In genomic region chr14:27778982-27779701, GRCm38 (mm10) we compare ENCODE assay signal across 26 mouse cellular contexts.
DNase-seq lines count a peak whose midpoint lies in the region; ATAC-seq and TF ChIP-seq lines count a peak whose summit lies in the region.
"Had no signal": no experiment of that assay in that cellular context is flagged by ENCODE, and none has a peak within 500 bp of the region (broad histone marks: within the 10 kb centered on the region; RNA-seq: fewer than 3 reads in every experiment).

No protein-coding gene starts in this region.

- no peak for DNase-seq in left cerebral cortex, adult 2 months (ENCODE audit: extremely low spot score in 1 of 2, low spot score in 2 of 2)
- no peak for DNase-seq in left cerebral cortex, postnatal 10 days (ENCODE audit: extremely low spot score in 1 of 2, low spot score in 2 of 2)
- DNase-seq in brain, adult 2 months (ENCODE audit: low read depth, low spot score) = peak; percentile 57
- peak in 2 of 3 experiments; percentile 2 to 9 for DNase-seq in liver, embryonic 14.5 days (ENCODE audit: low read depth in 3 of 3, low spot score in 3 of 3)
- DNase-seq in gastrocnemius, adult 18-20 months (ENCODE audit: low spot score) = no peak
- DNase-seq: adrenal gland, postnatal 10 days; adrenal gland, postnatal 36 days; B cell, adult 2 months; embryo, embryonic 11 days; gastrocnemius, postnatal 25 days; heart, adult 18-20 months; heart, postnatal 10 days; heart, postnatal 36 days had no signal

- H3K4me2 ChIP-seq in forebrain, embryonic 13.5 days = no peak overlapping the region
- no peak overlapping the region for H3K4me2 ChIP-seq in forebrain, embryonic 15.5 days (replicated peaks)
- H3K4me2 ChIP-seq in liver, embryonic 14.5 days (ENCODE audit: low read depth) = no peak overlapping the region
- H3K4me2 ChIP-seq: embryonic facial prominence, embryonic 13.5 days; heart, embryonic 12.5 days; heart, embryonic 15.5 days; hindbrain, embryonic 13.5 days; intestine, embryonic 15.5 days had no signal

- H3K4me3 ChIP-seq in forebrain, embryonic 13.5 days = no peak overlapping the region
- no peak overlapping the region for H3K4me3 ChIP-seq in forebrain, embryonic 15.5 days
- H3K4me3 ChIP-seq in left cerebral cortex, adult 2 months = no peak overlapping the region
- no peak overlapping the region for H3K4me3 ChIP-seq in liver, embryonic 14.5 days (ENCODE audit: insufficient read depth in 1 of 2, low read depth in 2 of 2, low read length in 2 of 2)
- H3K4me3 ChIP-seq: embryonic facial prominence, embryonic 10.5 days; embryonic facial prominence, embryonic 13.5 days; erythroblast, embryonic 14.5 days; heart, embryonic 12.5 days; heart, embryonic 15.5 days; hindbrain, embryonic 10.5 days; hindbrain, embryonic 13.5 days; intestine, embryonic 15.5 days had no signal

- no peaks in the 10 kb centered on the region for H3K36me3 ChIP-seq in forebrain, embryonic 13.5 days (ENCODE audit: poor library complexity, severe bottlenecking)
- H3K36me3 ChIP-seq in forebrain, embryonic 15.5 days = no peaks in the 10 kb centered on the region
- H3K36me3 ChIP-seq in liver, embryonic 14.5 days (replicated peaks; ENCODE audit: control insufficient read depth, insufficient read depth, low read depth) = no peaks in the 10 kb centered on the region
- H3K36me3 ChIP-seq: embryonic facial prominence, embryonic 10.5 days; embryonic facial prominence, embryonic 13.5 days; G1E; heart, embryonic 12.5 days; heart, embryonic 15.5 days; hindbrain, embryonic 10.5 days; intestine, embryonic 15.5 days had no signal

- no peaks in the 10 kb centered on the region for H3K27me3 ChIP-seq in forebrain, embryonic 13.5 days
- no peaks in the 10 kb centered on the region for H3K27me3 ChIP-seq in forebrain, embryonic 15.5 days
- no peaks in the 10 kb centered on the region for H3K27me3 ChIP-seq in liver, embryonic 14.5 days (ENCODE audit: control insufficient read depth, insufficient read depth, low read length)
- H3K27me3 ChIP-seq: CH12.LX; embryonic facial prominence, embryonic 13.5 days; heart, embryonic 12.5 days; heart, embryonic 15.5 days; hindbrain, embryonic 13.5 days; intestine, embryonic 15.5 days; Patski had no signal

- no peak overlapping the region for H3K9ac ChIP-seq in forebrain, embryonic 13.5 days
- no peak overlapping the region for H3K9ac ChIP-seq in forebrain, embryonic 15.5 days (replicated peaks)
- no peak overlapping the region for H3K9ac ChIP-seq in liver, embryonic 14.5 days (replicated peaks)
- H3K9ac ChIP-seq: embryonic facial prominence, embryonic 13.5 days; heart, embryonic 12.5 days; heart, embryonic 15.5 days; hindbrain, embryonic 13.5 days; intestine, embryonic 15.5 days had no signal

- TF ChIP-seq CTCF in left cerebral cortex, adult 2 months (IDR thresholded peaks at IDR 0.05) = no peak
- no peak for TF ChIP-seq CTCF in liver, embryonic 14.5 days (IDR thresholded peaks at IDR 0.05; ENCODE audit: low read depth)

- H3K9me3 ChIP-seq in forebrain, embryonic 13.5 days (replicated peaks) = no peaks in the 10 kb centered on the region
- H3K9me3 ChIP-seq in forebrain, embryonic 15.5 days = no peaks in the 10 kb centered on the region
- no peaks in the 10 kb centered on the region for H3K9me3 ChIP-seq in liver, embryonic 14.5 days (ENCODE audit: control insufficient read depth, low read length)
- H3K9me3 ChIP-seq: embryonic facial prominence, embryonic 10.5 days; embryonic facial prominence, embryonic 13.5 days; heart, embryonic 12.5 days; heart, embryonic 15.5 days; hindbrain, embryonic 10.5 days; hindbrain, embryonic 13.5 days; intestine, embryonic 15.5 days had no signal

- no peak for ATAC-seq in forebrain, embryonic 13.5 days
- ATAC-seq in forebrain, embryonic 15.5 days (replicated peaks) = no peak
- ATAC-seq in liver, embryonic 14.5 days (ENCODE audit: insufficient read depth) = peak; percentile 66; the same call in 1 of the 2 replicates
- ATAC-seq: intestine, embryonic 15.5 days; Patski had no signal

- WGBS in forebrain, embryonic 13.5 days = 89% methylated on average over 2 of the region's 2 CpGs
- WGBS in forebrain, embryonic 15.5 days = 77% methylated on average over 2 of the region's 2 CpGs
- 18% methylated on average over 2 of the region's 2 CpGs for WGBS in liver, embryonic 14.5 days (ENCODE audit: insufficient replicate concordance)

- peak; percentile 52 for TF ChIP-seq EP300 in liver, embryonic 14.5 days (IDR thresholded peaks at IDR 0.05; ENCODE audit: low read depth)

- intact Hi-C loops in left cerebral cortex, adult 2 months (cut with DNase I) = no loop called here
- intact Hi-C loops in left cerebral cortex, postnatal 10 days (cut with DNase I) = no loop called here

- peaks cover 13% of the 10 kb centered on the region; the same call in 1 of the 2 replicates for H3K4me1 ChIP-seq in forebrain, embryonic 13.5 days
- peaks cover 6% of the 10 kb centered on the region for H3K4me1 ChIP-seq in forebrain, embryonic 15.5 days
- peaks cover 0 to 9% of the 10 kb centered on the region in 2 experiments; a peak in 2 of 4 replicates for H3K4me1 ChIP-seq in liver, embryonic 14.5 days (replicated peaks; ENCODE audit: control insufficient read depth in 2 of 2, insufficient read depth in 2 of 2, low read length in 1 of 2)
- H3K4me1 ChIP-seq: heart, embryonic 12.5 days; heart, embryonic 15.5 days; hindbrain, embryonic 10.5 days; hindbrain, embryonic 13.5 days; intestine, embryonic 15.5 days had no signal

- H3K27ac ChIP-seq in forebrain, embryonic 13.5 days = peak overlapping the region; percentile 22; the same call in 1 of the 2 replicates
- no peak overlapping the region for H3K27ac ChIP-seq in forebrain, embryonic 15.5 days (replicated peaks)
- peak overlapping the region; percentile 38; the same call in 1 of the 2 replicates for H3K27ac ChIP-seq in left cerebral cortex, adult 2 months
- no peak overlapping the region for H3K27ac ChIP-seq in liver, embryonic 14.5 days
- H3K27ac ChIP-seq: embryonic facial prominence, embryonic 10.5 days; embryonic facial prominence, embryonic 13.5 days; heart, embryonic 15.5 days; hindbrain, embryonic 10.5 days; hindbrain, embryonic 13.5 days; intestine, embryonic 15.5 days had no signal

Comparison
In these comparisons a context has a peak if more than half of its experiments do, and no peak if none do; other contexts are left out.
1. H3K27ac ChIP-seq: peak in forebrain, embryonic 13.5 days (single experiment) and left cerebral cortex, adult 2 months (single experiment); none in forebrain, embryonic 15.5 days (single experiment) and liver, embryonic 14.5 days (single experiment).
2. DNase-seq: peak in brain, adult 2 months (single experiment) and liver, embryonic 14.5 days (2 of 3); none in left cerebral cortex, adult 2 months (0 of 2), left cerebral cortex, postnatal 10 days (0 of 2) and gastrocnemius, adult 18-20 months (single experiment).